13 mouse cellular contexts compared by ENCODE assay signal in the genomic region with DNA sequence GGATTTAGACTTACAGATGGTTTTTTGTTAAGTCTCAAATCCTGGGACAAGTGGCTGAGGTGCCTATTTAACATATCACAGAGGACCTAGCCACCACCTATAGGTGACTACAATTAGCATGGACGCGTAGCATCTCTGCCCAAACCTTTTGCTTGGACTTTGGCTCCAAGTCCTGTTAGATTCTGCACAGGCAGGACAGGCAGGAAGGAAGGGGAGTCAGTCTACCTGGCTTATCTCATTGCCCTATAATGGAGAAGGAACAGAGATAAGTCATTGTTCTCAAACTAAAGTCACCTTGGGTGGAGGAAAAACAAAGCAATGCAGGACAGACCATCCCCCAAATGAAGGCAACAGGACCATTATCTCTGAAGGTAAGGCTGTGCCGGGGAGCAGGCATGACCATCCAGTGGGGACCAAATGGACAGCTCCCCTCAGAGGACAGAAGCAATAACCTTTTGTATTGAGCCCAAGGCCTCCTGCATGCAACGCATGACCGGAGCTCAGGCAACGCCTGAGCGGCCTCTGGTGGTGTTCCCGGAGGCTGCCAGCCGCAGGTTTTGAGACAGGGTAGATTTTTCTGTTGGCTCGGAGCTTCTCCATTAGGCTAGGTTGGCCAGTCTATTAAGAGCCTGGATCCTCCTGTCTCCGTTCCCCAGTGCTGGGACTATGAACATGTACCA. TPM values are rescaled to one million over a fixed set of nuclear protein-coding genes. Genes with fewer than 3 reads are reported as not detected.
DNase-seq lines count a peak whose midpoint lies in the region; ATAC-seq and TF ChIP-seq lines count a peak whose summit lies in the region.
"Had no signal": no experiment of that assay in that cellular context is flagged by ENCODE, and none has a peak within 500 bp of the region (broad histone marks: within the 10 kb centered on the region; RNA-seq: fewer than 3 reads in every experiment).

No protein-coding gene starts in this region.

- H3K4me2 ChIP-seq in kidney, embryonic 15.5 days = no peak overlapping the region
- H3K4me2 ChIP-seq: forebrain, embryonic 13.5 days; liver, embryonic 13.5 days had no signal

- TF ChIP-seq CTCF in E14TG2a.4 (conservative IDR thresholded peaks at IDR 0.05; ENCODE audit: low read length) = peak; percentile 41
- peak; percentile 16; the same call in 1 of the 2 replicates for TF ChIP-seq CTCF in bone marrow, adult 2 months (IDR thresholded peaks at IDR 0.05; ENCODE audit: control insufficient read depth, insufficient read depth, low read length)

- H3K9me3 ChIP-seq in kidney, embryonic 15.5 days (replicated peaks) = no peaks in the 10 kb centered on the region
- no peaks in the 10 kb centered on the region for H3K9me3 ChIP-seq in E14TG2a.4 (ENCODE audit: low read length)
- H3K9me3 ChIP-seq: forebrain, embryonic 13.5 days; liver, embryonic 13.5 days had no signal

- H3K4me3 ChIP-seq in kidney, embryonic 15.5 days (replicated peaks) = no peak overlapping the region
- no peak overlapping the region for H3K4me3 ChIP-seq in E14TG2a.4 (replicated peaks; ENCODE audit: low read length)
- no peak overlapping the region for H3K4me3 ChIP-seq in bone marrow, adult 2 months (replicated peaks; ENCODE audit: control insufficient read depth, low read depth, low read length)
- H3K4me3 ChIP-seq: forebrain, embryonic 13.5 days; liver, embryonic 13.5 days had no signal

- TF ChIP-seq POLR2A in bone marrow, adult 2 months (IDR thresholded peaks at IDR 0.05; ENCODE audit: borderline replicate concordance, control insufficient read depth, low read depth, low read length) = no peak

- no peak for ATAC-seq in kidney, embryonic 15.5 days (replicated peaks; ENCODE audit: low FRiP score)
- ATAC-seq in monocyte, adult 5-6 weeks (replicated peaks; ENCODE audit: insufficient number of reproducible peaks, low FRiP score, low TSS enrichment, poor library complexity, severe bottlenecking) = no peak
- ATAC-seq: forebrain, embryonic 13.5 days had no signal

- 24% methylated on average over 11 of the region's 11 CpGs for WGBS in kidney, embryonic 15.5 days
- 32% methylated on average over 11 of the region's 11 CpGs for WGBS in bone marrow, adult 2 months

- no peaks in the 10 kb centered on the region for H3K27me3 ChIP-seq in kidney, embryonic 15.5 days
- no peaks in the 10 kb centered on the region for H3K27me3 ChIP-seq in E14TG2a.4 (ENCODE audit: insufficient read depth, low read length)
- H3K27me3 ChIP-seq: forebrain, embryonic 13.5 days had no signal

- peaks cover 7% of the 10 kb centered on the region; the same call in 1 of the 2 replicates for H3K4me1 ChIP-seq in kidney, embryonic 15.5 days
- peaks cover 27% of the 10 kb centered on the region for H3K4me1 ChIP-seq in E14TG2a.4 (replicated peaks; ENCODE audit: low read depth, low read length)
- no peaks in the 10 kb centered on the region for H3K4me1 ChIP-seq in bone marrow, adult 2 months (ENCODE audit: control insufficient read depth, insufficient read depth, low read length)
- H3K4me1 ChIP-seq: forebrain, embryonic 13.5 days; liver, embryonic 13.5 days had no signal

- H3K27ac ChIP-seq in kidney, embryonic 15.5 days = no peak overlapping the region
- no peak overlapping the region for H3K27ac ChIP-seq in bone marrow, adult 2 months (ENCODE audit: control insufficient read depth, insufficient read depth, low read depth, low read length, poor library complexity)
- H3K27ac ChIP-seq: forebrain, embryonic 13.5 days; liver, embryonic 13.5 days had no signal

- no peaks in the 10 kb centered on the region for H3K36me3 ChIP-seq in kidney, embryonic 15.5 days
- no peaks in the 10 kb centered on the region for H3K36me3 ChIP-seq in E14TG2a.4 (ENCODE audit: insufficient read depth, low read length)
- H3K36me3 ChIP-seq: liver, embryonic 13.5 days had no signal

- peak; percentile 19 for DNase-seq in kidney, adult 11 months
- peak; percentile 18 to 61 for DNase-seq in kidney, postnatal 36 days
- no peak for DNase-seq in left cerebral cortex, adult 11 months (ENCODE audit: low spot score)
- DNase-seq in layer of hippocampus, adult 9-11 months = no peak
- DNase-seq: cerebellum, adult 9-11 months; liver, embryonic 13.5 days; midbrain, embryonic 14.5 days had no signal

- no peak overlapping the region for H3K9ac ChIP-seq in kidney, embryonic 15.5 days
- H3K9ac ChIP-seq: forebrain, embryonic 13.5 days; liver, embryonic 13.5 days had no signal

RNA-seq across cellular contexts. Expression of a gene that starts 25.3 kb away (rescaled TPM):
- 1.4 TPM in 2 replicates for polyA plus RNA-seq in kidney, embryonic 15.5 days (2015; fragmentation: Nextera tagmentation; extraction: Ambion mirVana)
- not detected in 2 replicates for polyA plus RNA-seq in bone marrow, adult 2 months (2011; ENCODE audit: insufficient read depth, insufficient read length, low replicate concordance, missing spikeins)
- 0.78 to 1.3 TPM in 2 of 3 replicates, not detected in the other for total RNA-seq in monocyte, adult 5-6 weeks (2017)
- total RNA-seq: heart, adult 8-10 months had no signal
- polyA plus RNA-seq: forebrain, embryonic 13.5 days; midbrain, embryonic 14.5 days had no signal

Comparison
In these comparisons a context has a peak if more than half of its experiments do, and no peak if none do; other contexts are left out.
1. DNase-seq: peak in kidney, adult 11 months (single experiment) and kidney, postnatal 36 days (2 of 2); none in left cerebral cortex, adult 11 months (single experiment) and layer of hippocampus, adult 9-11 months (single experiment).